Mouse (Mus musculus): ENCODE data around the gene Mthfs. TPM values are rescaled to one million over a fixed set of nuclear protein-coding genes. Genes with fewer than 3 reads are reported as not detected.
"Not testable (repeated sequence)": the region's sequence is repeated elsewhere in the genome, so short reads cannot be mapped to it uniquely, and the experiment has no call there.

Mthfs gene
- polyA plus RNA-seq (2012; fragmentation: generic; extraction: Trizol) = 8.1 TPM
- long read RNA-seq, experiment 1, transcript Mthfs-201 (3 exons, 816 nt) = major isoform, 7 of 18 reads
- long read RNA-seq, experiment 1, partial matches to known transcripts = 0 of 18 reads
- long read RNA-seq, experiment 1, other reads (novel, unspliced or antisense) = 11 of 18 reads
- long read RNA-seq, experiment 2, partial matches to known transcripts = 0 of 8 reads
- long read RNA-seq, experiment 2, other reads (novel, unspliced or antisense) = 2 of 8 reads

GRCm38 (mm10) chr9:89210353-89211064, at the start of gene Mthfs:
Mthfs (plus strand) TSS chr9:89210676.
- not testable (repeated sequence) for H3K4me3 ChIP-seq (ENCODE audit: insufficient read depth, poor library complexity, severe bottlenecking); H3K36me3 ChIP-seq (ENCODE audit: control insufficient read depth, insufficient read depth); H3K27me3 ChIP-seq (ENCODE audit: control insufficient read depth, insufficient read depth, insufficient read length); H3K79me3 ChIP-seq (ENCODE audit: low read depth); H3ac ChIP-seq (ENCODE audit: control insufficient read depth, insufficient read length, low read depth); H3K79me2 ChIP-seq (ENCODE audit: control insufficient read depth, insufficient read depth)

GRCm38 (mm10) chr9:89172539-89172938, 37.9 kb upstream of the Mthfs start:
- H3K4me3 ChIP-seq (ENCODE audit: insufficient read depth, poor library complexity, severe bottlenecking); H3K36me3 ChIP-seq (ENCODE audit: control insufficient read depth, insufficient read depth); H3ac ChIP-seq (ENCODE audit: control insufficient read depth, insufficient read length, low read depth); H3K27me3 ChIP-seq (ENCODE audit: control insufficient read depth, insufficient read depth, insufficient read length); H3K79me3 ChIP-seq (ENCODE audit: low read depth); H3K79me2 ChIP-seq (ENCODE audit: control insufficient read depth, insufficient read depth): not testable (repeated sequence)

- not testable (repeated sequence) for H3K27me3 ChIP-seq (ENCODE audit: control insufficient read depth, insufficient read depth, insufficient read length); H3ac ChIP-seq (ENCODE audit: control insufficient read depth, insufficient read length, low read depth); H3K4me3 ChIP-seq (ENCODE audit: insufficient read depth, poor library complexity, severe bottlenecking); H3K79me2 ChIP-seq (ENCODE audit: control insufficient read depth, insufficient read depth); H3K36me3 ChIP-seq (ENCODE audit: control insufficient read depth, insufficient read depth); H3K79me3 ChIP-seq (ENCODE audit: low read depth)
Measured at GRCm38 (mm10) chr9:89178833-89179232, 31.6 kb upstream of the Mthfs start.

- not testable (repeated sequence) for H3K79me2 ChIP-seq (ENCODE audit: control insufficient read depth, insufficient read depth); H3ac ChIP-seq (ENCODE audit: control insufficient read depth, insufficient read length, low read depth); H3K27me3 ChIP-seq (ENCODE audit: control insufficient read depth, insufficient read depth, insufficient read length); H3K4me3 ChIP-seq (ENCODE audit: insufficient read depth, poor library complexity, severe bottlenecking); H3K36me3 ChIP-seq (ENCODE audit: control insufficient read depth, insufficient read depth); H3K79me3 ChIP-seq (ENCODE audit: low read depth)
Measured at GRCm38 (mm10) chr9:89179469-89179868, 31.0 kb upstream of the Mthfs start.

- H3K79me3 ChIP-seq (ENCODE audit: low read depth); H3ac ChIP-seq (ENCODE audit: control insufficient read depth, insufficient read length, low read depth); H3K79me2 ChIP-seq (ENCODE audit: control insufficient read depth, insufficient read depth); H3K4me3 ChIP-seq (ENCODE audit: insufficient read depth, poor library complexity, severe bottlenecking); H3K36me3 ChIP-seq (ENCODE audit: control insufficient read depth, insufficient read depth); H3K27me3 ChIP-seq (ENCODE audit: control insufficient read depth, insufficient read depth, insufficient read length): not testable (repeated sequence)
Measured at GRCm38 (mm10) chr9:89187006-89187405, 23.5 kb upstream of the Mthfs start.

- H3K79me3 ChIP-seq (ENCODE audit: low read depth); H3K4me3 ChIP-seq (ENCODE audit: insufficient read depth, poor library complexity, severe bottlenecking); H3K27me3 ChIP-seq (ENCODE audit: control insufficient read depth, insufficient read depth, insufficient read length); H3K79me2 ChIP-seq (ENCODE audit: control insufficient read depth, insufficient read depth); H3ac ChIP-seq (ENCODE audit: control insufficient read depth, insufficient read length, low read depth); H3K36me3 ChIP-seq (ENCODE audit: control insufficient read depth, insufficient read depth): not testable (repeated sequence)
Measured at GRCm38 (mm10) chr9:89195483-89195882, 15.0 kb upstream of the Mthfs start.

GRCm38 (mm10) chr9:89197509-89197908, 13.0 kb upstream of the Mthfs start:
- not testable (repeated sequence) for H3K27me3 ChIP-seq (ENCODE audit: control insufficient read depth, insufficient read depth, insufficient read length); H3ac ChIP-seq (ENCODE audit: control insufficient read depth, insufficient read length, low read depth); H3K36me3 ChIP-seq (ENCODE audit: control insufficient read depth, insufficient read depth); H3K79me2 ChIP-seq (ENCODE audit: control insufficient read depth, insufficient read depth); H3K79me3 ChIP-seq (ENCODE audit: low read depth); H3K4me3 ChIP-seq (ENCODE audit: insufficient read depth, poor library complexity, severe bottlenecking)

GRCm38 (mm10) chr9:89198349-89198748, 12.1 kb upstream of the Mthfs start:
- H3K79me2 ChIP-seq (ENCODE audit: control insufficient read depth, insufficient read depth); H3K4me3 ChIP-seq (ENCODE audit: insufficient read depth, poor library complexity, severe bottlenecking); H3ac ChIP-seq (ENCODE audit: control insufficient read depth, insufficient read length, low read depth); H3K79me3 ChIP-seq (ENCODE audit: low read depth); H3K27me3 ChIP-seq (ENCODE audit: control insufficient read depth, insufficient read depth, insufficient read length); H3K36me3 ChIP-seq (ENCODE audit: control insufficient read depth, insufficient read depth): not testable (repeated sequence)

- not testable (repeated sequence) for H3K79me2 ChIP-seq (ENCODE audit: control insufficient read depth, insufficient read depth); H3ac ChIP-seq (ENCODE audit: control insufficient read depth, insufficient read length, low read depth); H3K27me3 ChIP-seq (ENCODE audit: control insufficient read depth, insufficient read depth, insufficient read length); H3K4me3 ChIP-seq (ENCODE audit: insufficient read depth, poor library complexity, severe bottlenecking); H3K79me3 ChIP-seq (ENCODE audit: low read depth); H3K36me3 ChIP-seq (ENCODE audit: control insufficient read depth, insufficient read depth)
Measured at GRCm38 (mm10) chr9:89198969-89199416, 11.5 kb upstream of the Mthfs start, which contains the start of the genes Bcl2a1b and Gm29094. Bcl2a1b (plus strand) TSS chr9:89199209. Gm29094 (plus strand) TSS chr9:89199379.

- H3K79me2 ChIP-seq (ENCODE audit: control insufficient read depth, insufficient read depth); H3K4me3 ChIP-seq (ENCODE audit: insufficient read depth, poor library complexity, severe bottlenecking); H3K36me3 ChIP-seq (ENCODE audit: control insufficient read depth, insufficient read depth); H3K27me3 ChIP-seq (ENCODE audit: control insufficient read depth, insufficient read depth, insufficient read length); H3K79me3 ChIP-seq (ENCODE audit: low read depth); H3ac ChIP-seq (ENCODE audit: control insufficient read depth, insufficient read length, low read depth): not testable (repeated sequence)
Measured at GRCm38 (mm10) chr9:89202256-89202655, 8.2 kb upstream of the Mthfs start.

- not testable (repeated sequence) for H3ac ChIP-seq (ENCODE audit: control insufficient read depth, insufficient read length, low read depth); H3K79me3 ChIP-seq (ENCODE audit: low read depth); H3K4me3 ChIP-seq (ENCODE audit: insufficient read depth, poor library complexity, severe bottlenecking); H3K36me3 ChIP-seq (ENCODE audit: control insufficient read depth, insufficient read depth); H3K79me2 ChIP-seq (ENCODE audit: control insufficient read depth, insufficient read depth); H3K27me3 ChIP-seq (ENCODE audit: control insufficient read depth, insufficient read depth, insufficient read length)
Measured at GRCm38 (mm10) chr9:89208939-89209338, 1.5 kb upstream of the Mthfs start.
